Mouse (Mus musculus) intestine, embryonic 14.5 days (tissue): ENCODE data around the gene Nav2. TPM values are rescaled to one million over a fixed set of nuclear protein-coding genes. Genes with fewer than 3 reads are reported as not detected.

Experiments
- ATAC-seq: fragments of 200-750 bp; cut with Nextera tagmentation; replicated peaks from 2 replicates; pipeline ENCODE4 v1.8.0; 2017; ENCODE audit warnings: low read depth, moderate number of reproducible peaks, moderate TSS enrichment, moderate library complexity; ENCODE audit not compliant: low FRiP score, low TSS enrichment
- DNase-seq: peaks from one replicate; pipeline ENCODE4 v3.0.0-alpha.2; 2018; ENCODE audit warnings: low spot score
- H3K27ac ChIP-seq: fragments of 300-500 bp; sonication (generic); 2 replicates; pipeline ENCODE4 v1.5.1; 2014; ENCODE audit warnings: low read depth, mild to moderate bottlenecking, control low read depth
- H3K27me3 ChIP-seq: fragments of 300-500 bp; sonication (generic); replicated peaks from 2 replicates; pipeline ENCODE4 v1.6.1; 2014; ENCODE audit warnings: low read length, control low read depth; ENCODE audit not compliant: control insufficient read depth, insufficient read depth
- H3K36me3 ChIP-seq: fragments of 300-500 bp; sonication (generic); 2 replicates; pipeline ENCODE4 v1.6.1; 2014; ENCODE audit warnings: low read length, control low read depth; ENCODE audit not compliant: control insufficient read depth, insufficient read depth
- H3K4me1 ChIP-seq: fragments of 300-500 bp; sonication (generic); replicated peaks from 2 replicates; pipeline ENCODE4 v1.6.1; 2014; ENCODE audit warnings: low read length, control low read depth, mixed read lengths; ENCODE audit not compliant: control insufficient read depth, insufficient read depth
- H3K4me2 ChIP-seq: fragments of 300-500 bp; sonication (generic); 2 replicates; pipeline ENCODE4 v1.6.1; 2014; ENCODE audit warnings: low read length
- H3K4me3 ChIP-seq: fragments of 300-500 bp; sonication (generic); 2 replicates; pipeline ENCODE4 v1.5.1; 2014; ENCODE audit warnings: low read depth, low read length, control low read depth, mixed read lengths
- H3K9ac ChIP-seq: fragments of 300-500 bp; sonication (generic); 2 replicates; pipeline ENCODE4 v1.6.1; 2014; ENCODE audit warnings: mild to moderate bottlenecking, low read length
- H3K9me3 ChIP-seq: fragments of 300-500 bp; sonication (generic); 2 replicates; pipeline ENCODE4 v1.6.1; 2016; ENCODE audit warnings: low read length, control low read depth; ENCODE audit not compliant: control insufficient read depth
- WGBS: fragments of 180-500 bp; shearing (Covaris S2); extraction: QIAGEN DNeasy Blood & Tissue Kit; methylation state at CpG from one replicate; pipeline ENCODE4 v1.1.7; 2014; 5-methylcytosine and 5-hydroxymethylcytosine counted together
- polyA plus RNA-seq: library from polyadenylated mRNA; unstranded; fragments of >200 nt; fragmentation: Nextera tagmentation; extraction: Ambion mirVana; gene quantifications from 2 replicates; pipeline ENCODE4 v1.2.1, GENCODE M21; 2014

Nav2 gene
- polyA plus RNA-seq, 1 experiment from 2014 or later = 31.5 TPM

GRCm38 (mm10) chr7:49209526-49209925, 301.0 kb downstream of the Nav2 start:
- ATAC-seq (no peak), DNase-seq (no peak)
- H3K9me3 ChIP-seq = no peaks in the 10 kb centered on the region
- no peaks in the 10 kb centered on the region for H3K36me3 ChIP-seq
- H3K9ac ChIP-seq = no peak overlapping the region
- WGBS = 82% methylated on average over 7 of the region's 7 CpGs
- H3K27ac ChIP-seq = no peak overlapping the region
- no peak overlapping the region for H3K4me2 ChIP-seq
- no peaks in the 10 kb centered on the region for H3K27me3 ChIP-seq
- no peak overlapping the region for H3K4me3 ChIP-seq
- H3K4me1 ChIP-seq = 0 out of 2 replicates have a peak, but pooled peaks cover 3% of the 10 kb centered on the region

GRCm38 (mm10) chr7:49210721-49211120, 302.2 kb downstream of the Nav2 start:
- H3K4me2 ChIP-seq = no peak overlapping the region
- 0 out of 2 replicates have a peak, but pooled peaks cover 3% of the 10 kb centered on the region for H3K4me1 ChIP-seq
- no peaks in the 10 kb centered on the region for H3K27me3 ChIP-seq
- no peak overlapping the region for H3K4me3 ChIP-seq
- WGBS = 90% methylated on average over 8 of the region's 8 CpGs
- DNase-seq (no peak), ATAC-seq (no peak)
- H3K27ac ChIP-seq = no peak overlapping the region
- H3K9me3 ChIP-seq = no peaks in the 10 kb centered on the region
- H3K36me3 ChIP-seq = no peaks in the 10 kb centered on the region
- H3K9ac ChIP-seq = no peak overlapping the region

- ATAC-seq = no peak
- no peak overlapping the region for H3K27ac ChIP-seq
- 76% methylated on average over 4 of the region's 4 CpGs for WGBS
Observed at GRCm38 (mm10) chr7:49213011-49213410, 304.5 kb downstream of the Nav2 start.

GRCm38 (mm10) chr7:49217786-49218185, 309.3 kb downstream of the Nav2 start:
- H3K9me3 ChIP-seq = no peaks in the 10 kb centered on the region
- no peak overlapping the region for H3K27ac ChIP-seq
- ATAC-seq (no peak), DNase-seq (no peak)
- no peaks in the 10 kb centered on the region for H3K4me1 ChIP-seq
- H3K4me3 ChIP-seq = no peak overlapping the region
- H3K9ac ChIP-seq = no peak overlapping the region
- no peaks in the 10 kb centered on the region for H3K27me3 ChIP-seq
- no peaks in the 10 kb centered on the region for H3K36me3 ChIP-seq
- WGBS = 76% methylated on average over 6 of the region's 6 CpGs
- no peak overlapping the region for H3K4me2 ChIP-seq

More at GRCm38 (mm10) chr7:49213011-49213410, 304.5 kb downstream of the Nav2 start:
- Histone ChIP-seq H3K4me1 (no peaks in the 10 kb centered on the region), H3K9ac (no peak overlapping the region), H3K4me2 (no peak overlapping the region), H3K4me3 (no peak overlapping the region), H3K27me3 (no peaks in the 10 kb centered on the region), H3K36me3 (no peaks in the 10 kb centered on the region), H3K9me3 (no peaks in the 10 kb centered on the region)
- DNase-seq = no peak

GRCm38 (mm10) chr7:49225741-49226140, 317.2 kb downstream of the Nav2 start:
- no peaks in the 10 kb centered on the region for H3K4me1 ChIP-seq
- H3K9me3 ChIP-seq = no peaks in the 10 kb centered on the region
- H3K36me3 ChIP-seq = no peaks in the 10 kb centered on the region
- no peaks in the 10 kb centered on the region for H3K27me3 ChIP-seq
- H3K27ac ChIP-seq = no peak overlapping the region
- no peak overlapping the region for H3K4me3 ChIP-seq
- no peak overlapping the region for H3K9ac ChIP-seq
- DNase-seq (no peak), ATAC-seq (no peak)
- H3K4me2 ChIP-seq = no peak overlapping the region
- WGBS = 79% methylated on average over 5 of the region's 5 CpGs

- Histone ChIP-seq H3K4me1 (peaks cover 19% of the 10 kb centered on the region; the same call in 1 of the 2 replicates), H3K9ac (no peak overlapping the region), H3K36me3 (no peaks in the 10 kb centered on the region), H3K27ac (no peak overlapping the region), H3K4me3 (no peak overlapping the region), H3K4me2 (no peak overlapping the region), H3K9me3 (no peaks in the 10 kb centered on the region), H3K27me3 (no peaks in the 10 kb centered on the region)
- DNase-seq (no peak), ATAC-seq (no peak)
- 94% methylated on average over 2 of the region's 2 CpGs for WGBS
Observed at GRCm38 (mm10) chr7:49232969-49233368, 324.5 kb downstream of the Nav2 start.

GRCm38 (mm10) chr7:49234288-49234687, 325.8 kb downstream of the Nav2 start:
- peaks cover 19% of the 10 kb centered on the region; the same call in 1 of the 2 replicates for H3K4me1 ChIP-seq
- ATAC-seq (no peak), DNase-seq (no peak)
- H3K4me3 ChIP-seq = no peak overlapping the region
- no peaks in the 10 kb centered on the region for H3K9me3 ChIP-seq
- WGBS = 59% methylated on average over 8 of the region's 8 CpGs
- H3K27me3 ChIP-seq = no peaks in the 10 kb centered on the region
- no peak overlapping the region for H3K4me2 ChIP-seq
- peak overlapping the region; percentile 85 for H3K27ac ChIP-seq
- no peak overlapping the region for H3K9ac ChIP-seq
- no peaks in the 10 kb centered on the region for H3K36me3 ChIP-seq

- no peak overlapping the region for H3K9ac ChIP-seq
- H3K4me3 ChIP-seq = no peak overlapping the region
- peak overlapping the region; percentile 85 for H3K27ac ChIP-seq
- H3K36me3 ChIP-seq = no peaks in the 10 kb centered on the region
- no peak for DNase-seq
- WGBS = 45% methylated on average over 9 of the region's 9 CpGs
- no peak for ATAC-seq
- peaks cover 19% of the 10 kb centered on the region; the same call in 1 of the 2 replicates for H3K4me1 ChIP-seq
- no peak overlapping the region for H3K4me2 ChIP-seq
- H3K9me3 ChIP-seq = no peaks in the 10 kb centered on the region
- no peaks in the 10 kb centered on the region for H3K27me3 ChIP-seq
Observed at GRCm38 (mm10) chr7:49235271-49235681, 326.8 kb downstream of the Nav2 start.

- Histone ChIP-seq H3K36me3 (no peaks in the 10 kb centered on the region), H3K4me1 (peaks cover 19% of the 10 kb centered on the region; the same call in 1 of the 2 replicates), H3K27me3 (no peaks in the 10 kb centered on the region), H3K4me3 (no peak overlapping the region), H3K4me2 (no peak overlapping the region), H3K9ac (no peak overlapping the region), H3K27ac (peak overlapping the region; percentile 85), H3K9me3 (no peaks in the 10 kb centered on the region)
- 54% methylated on average over 3 of the region's 3 CpGs for WGBS
- DNase-seq (no peak), ATAC-seq (no peak)
Observed at GRCm38 (mm10) chr7:49235821-49236220, 327.3 kb downstream of the Nav2 start.
